Mouse (Mus musculus) cerebellum, adult 18-20 months (tissue): Measurements from ENCODE around the gene Cd209a.
A peak's percentile ranks its signal among the peaks of the same experiment; 100 is the strongest.
"Not testable (repeated sequence)": the region's sequence is repeated elsewhere in the genome, so short reads cannot be mapped to it uniquely, and the experiment has no call there.

Experiments
- DNase-seq, 2 experiments: peaks; one replicate each; pipeline ENCODE4 v3.0.0; 2021

Gene Cd209a

GRCm38 (mm10) chr8:3748761-3749160, at the start of gene Cd209a:
Gene Cd209a (minus strand): TSS chr8:3748984.
- DNase-seq: no peak

GRCm38 (mm10) chr8:3768641-3769040, 19.9 kb upstream of the Cd209a start:
- DNase-seq: not testable (repeated sequence)

GRCm38 (mm10) chr8:3754261-3754850, 5.6 kb upstream of the Cd209a start:
- peak; percentile 50 to 85 for DNase-seq

- DNase-seq: no peak
Measured at GRCm38 (mm10) chr8:3736947-3737346, 11.8 kb downstream of the Cd209a start.

GRCm38 (mm10) chr8:3735599-3735998, 13.2 kb downstream of the Cd209a start:
- no peak for DNase-seq

- no peak for DNase-seq
Measured at GRCm38 (mm10) chr8:3734084-3734483, 14.7 kb downstream of the Cd209a start.

- no peak for DNase-seq
Measured at GRCm38 (mm10) chr8:3721041-3721440, 27.7 kb downstream of the Cd209a start.

GRCm38 (mm10) chr8:3720551-3720950, 28.2 kb downstream of the Cd209a start, which contains the start of gene Clec4g:
Gene Clec4g (minus strand): TSS chr8:3720651.
- DNase-seq: no peak

GRCm38 (mm10) chr8:3718559-3718958, 30.2 kb downstream of the Cd209a start:
- DNase-seq: peak; percentile 48 to 65

- DNase-seq: no peak
Measured at GRCm38 (mm10) chr8:3717321-3717954, 31.3 kb downstream of the Cd209a start.

- DNase-seq: no peak
Measured at GRCm38 (mm10) chr8:3711646-3712045, 37.1 kb downstream of the Cd209a start.

- no peak for DNase-seq
Measured at GRCm38 (mm10) chr8:3710312-3710711, 38.5 kb downstream of the Cd209a start.

- DNase-seq: no peak
Measured at GRCm38 (mm10) chr8:3707611-3708010, 41.2 kb downstream of the Cd209a start.

GRCm38 (mm10) chr8:3705711-3706110, 43.1 kb downstream of the Cd209a start:
- peak; percentile 16 to 30 for DNase-seq

GRCm38 (mm10) chr8:3701491-3701890, 47.3 kb downstream of the Cd209a start:
- DNase-seq: no peak

GRCm38 (mm10) chr8:3694121-3694520, 54.7 kb downstream of the Cd209a start, which contains the start of gene Fcer2a:
Gene Fcer2a (minus strand): TSS chr8:3694175.
- no peak for DNase-seq
